Mouse (Mus musculus) G1E (cell line): ENCODE measurements at regions not wholly inside any gene's neighbourhood (a gene's known extent, or its start where the extent isn't known, plus 50 kb on each side); places are given as distances from the start of the nearest gene placed in this dataset.

Experiments used
- ATAC-seq: 2 replicates; pipeline ENCODE4 v1.8.0; 2016; ENCODE audit warnings: mild to moderate bottlenecking; ENCODE audit not compliant: insufficient number of reproducible peaks, poor library complexity, low FRiP score, severe bottlenecking; ENCODE audit errors: extremely low read depth
- DNase-seq: peaks from one replicate; pipeline ENCODE4 v3.0.0; 2012; ENCODE audit warnings: low spot score
- H3K27me3 ChIP-seq: 2 replicates; pipeline ENCODE4 v1.6.1; 2012; ENCODE audit warnings: mild to moderate bottlenecking, low read length, inconsistent platforms; ENCODE audit not compliant: insufficient read depth
- H3K36me3 ChIP-seq: replicated peaks from 2 replicates; pipeline ENCODE3; 2012; ENCODE audit warnings: mild to moderate bottlenecking, inconsistent platforms
- H3K4me1 ChIP-seq: 2 replicates; pipeline ENCODE4 v1.6.1; 2012; ENCODE audit warnings: low read depth, low read length, inconsistent platforms, mixed read lengths; ENCODE audit not compliant: insufficient read depth
- H3K4me3 ChIP-seq: 2 replicates; pipeline ENCODE4 v1.5.1; 2012; ENCODE audit warnings: low read depth, mild to moderate bottlenecking, inconsistent platforms, low read length, moderate library complexity, mixed read lengths
- H3K9me3 ChIP-seq: replicated peaks from 2 replicates; pipeline ENCODE4 v1.6.1; 2012; ENCODE audit warnings: inconsistent platforms
- CTCF ChIP-seq: IDR thresholded peaks from 2 replicates; pipeline ENCODE4 v1.5.1; 2012; ENCODE audit warnings: low read depth, low read length, inconsistent platforms, mixed read lengths
- GATA1 ChIP-seq: IDR thresholded peaks from 2 replicates; pipeline ENCODE4 v1.6.1; 2012; ENCODE audit warnings: borderline replicate concordance, low read length, inconsistent platforms, mixed read lengths
- GATA2 ChIP-seq: IDR thresholded peaks from 2 replicates; pipeline ENCODE4 v1.6.1; 2012; ENCODE audit warnings: low read depth, low read length, inconsistent platforms, borderline replicate concordance
- POLR2AphosphoS5 ChIP-seq: IDR thresholded peaks from 2 replicates; pipeline ENCODE4 v1.6.1; 2012; ENCODE audit warnings: low read depth, low read length, inconsistent platforms; ENCODE audit not compliant: insufficient replicate concordance
- TAL1 ChIP-seq: conservative IDR thresholded peaks from 2 replicates; pipeline ENCODE4 v1.6.1; 2012; ENCODE audit warnings: low read depth, low read length, inconsistent platforms, mixed read lengths

DNA sequence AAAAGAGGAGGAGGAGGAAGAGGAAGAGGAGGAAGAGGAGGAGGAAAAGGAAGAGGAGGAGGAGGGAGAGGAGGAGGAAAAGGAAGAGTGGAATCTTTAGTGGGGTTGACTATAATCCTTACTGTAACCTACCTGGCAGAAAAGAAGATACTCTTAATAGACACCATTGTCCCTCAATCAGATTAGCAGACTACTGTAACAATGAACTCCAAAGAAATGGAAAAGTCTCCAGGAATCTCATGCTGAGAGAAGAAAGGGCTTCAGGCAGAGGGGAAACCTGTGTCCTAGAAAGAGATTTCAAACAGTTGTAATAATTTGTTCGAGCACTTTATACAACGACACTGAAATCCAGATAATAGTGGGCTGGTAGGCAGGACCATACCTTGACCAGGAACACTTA, 87.6 kb upstream of the Chd2 start:
- H3K4me1 ChIP-seq = peaks cover 38% of the 10 kb centered on the region
- ATAC-seq (no peak), DNase-seq (no peak)
- no peaks in the 10 kb centered on the region for H3K36me3 ChIP-seq
- no peak overlapping the region for H3K4me3 ChIP-seq
- peaks cover 3% of the 10 kb centered on the region; the same call in 1 of the 2 replicates for H3K27me3 ChIP-seq
- no peaks in the 10 kb centered on the region for H3K9me3 ChIP-seq
- no peak for TF ChIP-seq GATA1

DNA sequence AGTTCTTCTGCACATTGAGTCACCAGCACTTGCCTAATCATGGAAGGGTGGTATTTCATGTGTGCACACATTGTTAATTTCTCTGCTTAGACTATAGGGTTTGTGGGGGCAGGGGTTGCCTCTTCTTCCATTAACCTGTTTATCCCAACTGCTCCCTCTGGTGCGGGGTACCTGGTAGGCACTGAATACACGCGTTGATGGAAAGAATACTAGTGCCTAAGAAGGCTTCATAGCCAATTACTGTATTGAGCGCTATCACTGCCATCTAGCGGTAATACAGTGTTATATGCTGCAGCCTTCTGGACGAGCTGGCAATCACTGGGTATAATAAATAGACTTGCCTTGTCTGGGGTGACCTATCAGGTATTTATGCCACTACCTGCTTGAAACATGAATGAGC, 86.4 kb upstream of the Chd2 start:
- H3K4me3 ChIP-seq = no peak overlapping the region

DNA sequence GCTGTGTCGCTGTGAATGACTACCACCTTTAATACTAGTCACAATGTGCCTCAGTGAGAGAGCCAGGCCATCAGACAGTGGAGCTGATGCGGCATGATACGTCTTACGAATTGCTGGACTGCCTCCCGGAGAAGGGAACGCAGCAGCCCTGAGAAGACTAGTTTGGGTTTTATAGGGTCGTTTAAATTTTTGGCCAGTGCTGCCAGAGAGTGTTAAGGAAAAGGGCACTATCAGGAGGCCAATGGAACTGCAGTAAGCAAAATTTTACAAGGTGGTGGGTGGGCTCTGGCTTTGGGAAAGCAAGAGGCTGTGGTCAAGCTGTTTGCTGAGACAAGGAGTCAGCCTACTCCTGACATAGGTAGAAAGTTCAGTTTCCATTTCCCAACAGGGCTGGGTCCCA, 84.7 kb upstream of the Chd2 start:
- TF ChIP-seq GATA1 (no peak), CTCF (no peak), TAL1 (no peak), POLR2AphosphoS5 (no peak), GATA2 (no peak)
- Histone ChIP-seq H3K36me3 (no peaks in the 10 kb centered on the region), H3K27me3 (no peaks in the 10 kb centered on the region; the same call in 1 of the 2 replicates), H3K4me3 (no peak overlapping the region), H3K4me1 (peaks cover 49% of the 10 kb centered on the region), H3K9me3 (no peaks in the 10 kb centered on the region)
- ATAC-seq (peak; percentile 37), DNase-seq (no peak)

More for the DNA sequence above, 86.4 kb upstream of the Chd2 start:
- Histone ChIP-seq H3K27me3 (peaks cover 3% of the 10 kb centered on the region; the same call in 1 of the 2 replicates), H3K9me3 (no peaks in the 10 kb centered on the region), H3K36me3 (no peaks in the 10 kb centered on the region), H3K4me1 (peaks cover 43% of the 10 kb centered on the region)
- DNase-seq (peak; percentile 62), ATAC-seq (peak; percentile 75)
- no peak for TF ChIP-seq POLR2AphosphoS5
- TF ChIP-seq CTCF = peak; percentile 75

DNA sequence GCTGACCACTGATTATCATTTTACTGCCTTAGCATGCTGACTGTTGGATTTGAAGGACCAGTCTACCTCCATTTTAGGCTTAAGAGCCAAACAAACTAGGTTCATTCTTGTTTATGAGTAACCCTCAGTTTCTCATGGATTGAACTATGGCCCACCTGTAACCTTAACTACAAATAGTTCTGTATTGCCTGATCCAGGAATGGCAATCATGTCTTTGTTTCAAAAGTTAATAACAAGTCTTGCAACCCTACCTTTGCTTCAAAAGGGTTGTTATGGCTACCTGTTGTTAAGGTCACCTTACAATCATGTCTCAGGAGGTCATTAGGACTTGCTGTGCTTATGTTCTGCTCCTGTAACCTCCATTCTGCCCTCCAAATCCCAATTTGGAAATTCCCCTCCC, 84.0 kb upstream of the Chd2 start:
- H3K27me3 ChIP-seq = no peaks in the 10 kb centered on the region; the same call in 1 of the 2 replicates
- H3K36me3 ChIP-seq = no peaks in the 10 kb centered on the region
- H3K4me3 ChIP-seq = no peak overlapping the region
- no peak for DNase-seq
- H3K4me1 ChIP-seq = peaks cover 50% of the 10 kb centered on the region
- no peak for ATAC-seq
- no peaks in the 10 kb centered on the region for H3K9me3 ChIP-seq
- TF ChIP-seq TAL1 (no peak), POLR2AphosphoS5 (no peak), GATA1 (no peak), CTCF (no peak), GATA2 (no peak)

DNA sequence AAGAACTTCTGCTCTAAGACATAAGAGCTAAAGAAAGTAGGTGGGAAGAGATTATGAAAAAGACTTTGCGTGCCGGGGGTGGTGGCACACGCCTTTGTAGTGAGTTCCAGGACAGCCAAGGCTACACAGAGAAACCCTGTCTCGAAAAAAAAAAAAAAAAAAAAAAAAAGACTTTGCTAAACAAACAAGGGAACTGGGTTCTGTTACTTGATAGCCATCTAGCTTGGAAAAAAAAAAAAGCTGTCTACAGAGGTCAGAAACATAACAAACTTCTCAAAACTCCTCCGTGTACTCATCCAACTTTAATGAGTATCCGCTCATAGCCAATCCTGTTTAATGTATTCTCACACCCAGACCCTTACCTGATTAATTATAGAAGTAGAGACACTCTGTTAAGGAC, 83.4 kb upstream of the Chd2 start:
- Histone ChIP-seq H3K9me3 (no peaks in the 10 kb centered on the region), H3K27me3 (no peaks in the 10 kb centered on the region), H3K4me3 (no peak overlapping the region), H3K4me1 (peaks cover 56% of the 10 kb centered on the region), H3K36me3 (no peaks in the 10 kb centered on the region)
- DNase-seq (no peak), ATAC-seq (no peak)
- no peak for TF ChIP-seq CTCF
- TF ChIP-seq TAL1 = no peak
- no peak for TF ChIP-seq GATA1
- no peak for TF ChIP-seq POLR2AphosphoS5
- no peak for TF ChIP-seq GATA2

DNA sequence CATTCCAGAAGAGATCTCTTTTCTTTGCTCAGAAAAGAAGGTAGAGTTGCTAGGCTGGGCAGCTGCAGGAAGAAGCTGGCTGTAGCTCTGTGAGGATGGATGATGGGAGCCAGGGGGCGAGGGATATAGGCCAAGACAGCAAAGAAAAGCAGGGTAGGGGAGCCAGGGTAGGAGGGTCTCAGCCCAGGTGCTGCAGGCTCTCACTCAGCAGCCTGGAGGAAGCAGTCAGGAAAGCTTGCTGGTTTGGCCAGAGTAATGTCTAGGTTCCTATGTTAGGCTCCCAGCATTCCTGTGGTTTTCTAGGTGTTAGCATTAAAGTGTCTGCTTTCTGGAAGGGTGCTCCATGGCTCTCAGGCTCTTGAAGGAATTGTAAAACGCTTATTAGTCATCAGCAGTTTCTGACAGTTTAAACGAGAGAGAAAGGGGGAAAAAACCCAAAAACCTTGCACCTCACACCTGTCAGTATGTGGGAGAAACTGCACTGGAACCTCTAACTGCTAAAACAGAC, 82.5 kb upstream of the Chd2 start:
- Histone ChIP-seq H3K4me3 (no peak overlapping the region), H3K9me3 (no peaks in the 10 kb centered on the region), H3K4me1 (peaks cover 58% of the 10 kb centered on the region), H3K36me3 (no peaks in the 10 kb centered on the region), H3K27me3 (no peaks in the 10 kb centered on the region)
- ATAC-seq = no peak
- DNase-seq = no peak
- no peak for TF ChIP-seq CTCF
- TF ChIP-seq GATA1 = no peak
- TF ChIP-seq POLR2AphosphoS5 = no peak
- TF ChIP-seq TAL1 = no peak
- TF ChIP-seq GATA2 = no peak

DNA sequence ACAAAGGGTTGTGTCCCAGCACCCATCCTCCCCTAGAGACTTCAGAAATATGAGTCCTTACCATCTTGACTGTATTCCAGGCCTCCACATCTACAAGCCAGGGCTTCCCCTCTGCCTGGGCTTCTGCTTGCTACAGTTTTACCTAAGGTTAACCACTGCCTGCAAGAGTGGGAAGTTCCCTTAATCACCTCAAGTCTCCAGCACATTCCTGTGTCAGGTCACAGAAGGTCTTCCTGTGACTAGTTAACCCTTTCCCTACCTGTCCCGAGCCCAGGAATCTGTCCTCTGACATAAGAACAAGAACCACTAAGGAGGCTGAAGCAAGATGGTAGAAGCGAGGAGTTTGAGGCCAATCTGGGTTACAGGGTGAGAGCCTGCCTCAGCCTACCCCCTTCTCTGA, 80.8 kb upstream of the Chd2 start:
- ATAC-seq (no peak), DNase-seq (no peak)

More for the DNA sequence above, 80.8 kb upstream of the Chd2 start:
- no peak overlapping the region for H3K4me3 ChIP-seq
- H3K27me3 ChIP-seq = no peaks in the 10 kb centered on the region
- TF ChIP-seq GATA1 (no peak), TAL1 (no peak), POLR2AphosphoS5 (no peak), GATA2 (no peak), CTCF (no peak)
- H3K4me1 ChIP-seq = peaks cover 52% of the 10 kb centered on the region
- H3K9me3 ChIP-seq = no peaks in the 10 kb centered on the region
- no peaks in the 10 kb centered on the region for H3K36me3 ChIP-seq
